Mouse (Mus musculus) forebrain, embryonic 10.5 days (tissue): ENCODE data around the gene Ppp6r2. TPM values are rescaled to one million over a fixed set of nuclear protein-coding genes. Genes with fewer than 3 reads are reported as not detected.

Experiments used
- DNase-seq: peaks from one replicate; pipeline ENCODE4 v3.0.0-alpha.2; 2017; ENCODE audit warnings: low spot score; ENCODE audit errors: extremely low spot score
- H3K27ac ChIP-seq: fragments of 300-500 bp; sonication (generic); 2 replicates; pipeline ENCODE4 v1.5.1; 2016; ENCODE audit warnings: mild to moderate bottlenecking
- H3K27me3 ChIP-seq: fragments of 300-500 bp; sonication (generic); 2 replicates; pipeline ENCODE4 v1.6.1; 2016; ENCODE audit warnings: mild to moderate bottlenecking; ENCODE audit not compliant: poor library complexity, severe bottlenecking
- H3K36me3 ChIP-seq: fragments of 300-500 bp; sonication (generic); replicated peaks from 2 replicates; pipeline ENCODE4 v1.6.1; 2016; ENCODE audit warnings: mild to moderate bottlenecking, moderate library complexity
- H3K4me1 ChIP-seq: fragments of 300-500 bp; sonication (generic); 2 replicates; pipeline ENCODE4 v1.6.1; 2016
- H3K4me3 ChIP-seq: fragments of 300-500 bp; sonication (generic); 2 replicates; pipeline ENCODE4 v1.5.1; 2016; ENCODE audit warnings: mild to moderate bottlenecking, moderate library complexity
- H3K9me3 ChIP-seq: fragments of 300-500 bp; sonication (generic); 2 replicates; pipeline ENCODE4 v1.6.1; 2016; ENCODE audit warnings: mild to moderate bottlenecking, moderate library complexity
- WGBS: fragments of 180-500 bp; shearing (Covaris S2); methylation state at CpG from one replicate; pipeline ENCODE4 v1.1.7; 2016; 5-methylcytosine and 5-hydroxymethylcytosine counted together
- polyA plus RNA-seq: library from polyadenylated mRNA; unstranded; fragments of >200 nt; fragmentation: Nextera tagmentation; extraction: Ambion mirVana; gene quantifications from 2 replicates; pipeline ENCODE4 v1.2.1, GENCODE M21; 2016

The Ppp6r2 gene
- polyA plus RNA-seq, 1 experiment from 2014 or later = 28.8 TPM

GRCm38 (mm10) chr15:89308406-89309139 is 97.2 kb downstream of the Ppp6r2 start:
- no peaks in the 10 kb centered on the region for H3K27me3 ChIP-seq
- H3K4me1 ChIP-seq = peaks cover 13% of the 10 kb centered on the region
- H3K27ac ChIP-seq = no peak overlapping the region
- H3K9me3 ChIP-seq = no peaks in the 10 kb centered on the region
- 86% methylated on average over 7 of the region's 7 CpGs for WGBS
- DNase-seq = no peak
- H3K36me3 ChIP-seq = peaks cover 44% of the 10 kb centered on the region
- H3K4me3 ChIP-seq = no peak overlapping the region

- WGBS = 82% methylated on average over 6 of the region's 6 CpGs
- no peak overlapping the region for H3K27ac ChIP-seq
- H3K4me1 ChIP-seq = peaks cover 24% of the 10 kb centered on the region
- no peak for DNase-seq
- no peaks in the 10 kb centered on the region for H3K9me3 ChIP-seq
- no peak overlapping the region for H3K4me3 ChIP-seq
- peaks cover 30% of the 10 kb centered on the region for H3K36me3 ChIP-seq
- no peaks in the 10 kb centered on the region for H3K27me3 ChIP-seq
Measured at GRCm38 (mm10) chr15:89309962-89310498, 98.7 kb downstream of the Ppp6r2 start.

- Histone ChIP-seq H3K4me3 (peak overlapping the region; percentile 98; the same call in 1 of the 2 replicates), H3K27me3 (no peaks in the 10 kb centered on the region), H3K36me3 (no peaks in the 10 kb centered on the region), H3K4me1 (peaks cover 33% of the 10 kb centered on the region), H3K27ac (no peak overlapping the region), H3K9me3 (no peaks in the 10 kb centered on the region)
- WGBS = 92% methylated on average over 4 of the region's 4 CpGs
- DNase-seq = no peak
Measured at GRCm38 (mm10) chr15:89313359-89313758, 102.0 kb downstream of the Ppp6r2 start.

GRCm38 (mm10) chr15:89314107-89314506 is 102.8 kb downstream of the Ppp6r2 start:
- WGBS = 32% methylated on average over 3 of the region's 3 CpGs

GRCm38 (mm10) chr15:89314511-89315189 is 103.3 kb downstream of the Ppp6r2 start:
- Histone ChIP-seq H3K4me1 (peaks cover 33% of the 10 kb centered on the region), H3K36me3 (no peaks in the 10 kb centered on the region), H3K27me3 (no peaks in the 10 kb centered on the region), H3K4me3 (peak overlapping the region; percentile 98), H3K9me3 (no peaks in the 10 kb centered on the region), H3K27ac (peak overlapping the region; percentile 90)
- peak; percentile 31 for DNase-seq
- WGBS = under 1% methylated on average over 58 of the region's 58 CpGs

More at GRCm38 (mm10) chr15:89314107-89314506, 102.8 kb downstream of the Ppp6r2 start:
- DNase-seq = no peak
- H3K4me3 ChIP-seq = peak overlapping the region; percentile 98
- no peaks in the 10 kb centered on the region for H3K36me3 ChIP-seq
- H3K4me1 ChIP-seq = peaks cover 33% of the 10 kb centered on the region
- H3K27me3 ChIP-seq = no peaks in the 10 kb centered on the region
- no peaks in the 10 kb centered on the region for H3K9me3 ChIP-seq
- H3K27ac ChIP-seq = peak overlapping the region; percentile 90

- no peaks in the 10 kb centered on the region for H3K36me3 ChIP-seq
- peak; percentile 96 for DNase-seq
- no peaks in the 10 kb centered on the region for H3K9me3 ChIP-seq
- WGBS = under 1% methylated on average over 37 of the region's 37 CpGs
- H3K27ac ChIP-seq = peak within 1 kb of the TSS; percentile 90
- peak within 1 kb of the TSS; percentile 98 for H3K4me3 ChIP-seq
- H3K27me3 ChIP-seq = no peaks in the 10 kb centered on the region
- H3K4me1 ChIP-seq = peaks cover 33% of the 10 kb centered on the region
Measured at GRCm38 (mm10) chr15:89315190-89315731, 103.9 kb downstream of the Ppp6r2 start, which contains the start of gene Sbf1. Gene Sbf1, minus strand, starts transcription at chr15:89315311.

GRCm38 (mm10) chr15:89316146-89316545 is 104.8 kb downstream of the Ppp6r2 start:
- H3K4me1 ChIP-seq = peaks cover 33% of the 10 kb centered on the region
- no peak overlapping the region; the same call in 1 of the 2 replicates for H3K4me3 ChIP-seq
- no peaks in the 10 kb centered on the region for H3K36me3 ChIP-seq
- H3K27ac ChIP-seq = no peak overlapping the region
- no peak for DNase-seq
- 62% methylated on average over 11 of the region's 11 CpGs for WGBS
- H3K27me3 ChIP-seq = 0 out of 2 replicates have a peak, but pooled peaks cover 6% of the 10 kb centered on the region
- H3K9me3 ChIP-seq = no peaks in the 10 kb centered on the region

- no peak for DNase-seq
- peaks cover 11% of the 10 kb centered on the region for H3K4me1 ChIP-seq
- no peaks in the 10 kb centered on the region for H3K9me3 ChIP-seq
- H3K4me3 ChIP-seq = no peak overlapping the region
- WGBS = 80% methylated on average over 8 of the region's 8 CpGs
- H3K27me3 ChIP-seq = peaks cover 34% of the 10 kb centered on the region
- H3K36me3 ChIP-seq = no peaks in the 10 kb centered on the region
- no peak overlapping the region for H3K27ac ChIP-seq
Measured at GRCm38 (mm10) chr15:89321264-89321663, 109.9 kb downstream of the Ppp6r2 start.

- Histone ChIP-seq H3K4me3 (peak within 1 kb of the TSS; percentile 39), H3K27ac (peak within 1 kb of the TSS; percentile 63)
- DNase-seq = no peak
Measured at GRCm38 (mm10) chr15:89322670-89323522, 111.5 kb downstream of the Ppp6r2 start, which contains the start of gene Adm2. Gene Adm2, plus strand, starts transcription at chr15:89322720.

GRCm38 (mm10) chr15:89323656-89324055 is 112.3 kb downstream of the Ppp6r2 start:
- 0 out of 2 replicates have a peak overlapping the region, but pooled peaks have one; percentile 39 for H3K4me3 ChIP-seq
- H3K27me3 ChIP-seq = peaks cover 34% of the 10 kb centered on the region
- 95% methylated on average over 4 of the region's 4 CpGs for WGBS
- DNase-seq = no peak
- H3K9me3 ChIP-seq = no peaks in the 10 kb centered on the region
- H3K36me3 ChIP-seq = no peaks in the 10 kb centered on the region
- peaks cover 11% of the 10 kb centered on the region for H3K4me1 ChIP-seq
- H3K27ac ChIP-seq = no peak overlapping the region

More at GRCm38 (mm10) chr15:89322670-89323522, 111.5 kb downstream of the Ppp6r2 start, which contains the start of gene Adm2:
- peaks cover 11% of the 10 kb centered on the region for H3K4me1 ChIP-seq
- 6% methylated on average over 26 of the region's 26 CpGs for WGBS
- H3K27me3 ChIP-seq = peaks cover 34% of the 10 kb centered on the region
- no peaks in the 10 kb centered on the region for H3K9me3 ChIP-seq
- no peaks in the 10 kb centered on the region for H3K36me3 ChIP-seq

GRCm38 (mm10) chr15:89326441-89326840 is 115.1 kb downstream of the Ppp6r2 start:
- no peak overlapping the region for H3K27ac ChIP-seq
- no peaks in the 10 kb centered on the region for H3K36me3 ChIP-seq
- WGBS = 69% methylated on average over 5 of the region's 5 CpGs
- H3K4me3 ChIP-seq = no peak overlapping the region
- H3K4me1 ChIP-seq = peaks cover 11% of the 10 kb centered on the region
- H3K27me3 ChIP-seq = peaks cover 27% of the 10 kb centered on the region
- no peaks in the 10 kb centered on the region for H3K9me3 ChIP-seq
- DNase-seq = no peak

- H3K4me3 ChIP-seq = no peak within 1 kb of the TSS
Measured at GRCm38 (mm10) chr15:89334271-89334670, 122.9 kb downstream of the Ppp6r2 start, which contains the start of gene Miox. Gene Miox, plus strand, starts transcription at chr15:89334398.

More at GRCm38 (mm10) chr15:89334271-89334670, 122.9 kb downstream of the Ppp6r2 start, which contains the start of gene Miox:
- DNase-seq = no peak
- Histone ChIP-seq H3K27ac (no peak within 1 kb of the TSS), H3K27me3 (no peaks in the 10 kb centered on the region), H3K36me3 (no peaks in the 10 kb centered on the region), H3K4me1 (no peaks in the 10 kb centered on the region), H3K9me3 (no peaks in the 10 kb centered on the region)
- WGBS = 93% methylated on average over 7 of the region's 7 CpGs
